Mouse (Mus musculus) heart, embryonic 11.5 days (tissue): Measurements from ENCODE around the gene Slc10a7. TPM values are rescaled to one million over a fixed set of nuclear protein-coding genes. Genes with fewer than 3 reads are reported as not detected.

Experiments used
- ATAC-seq: fragments of 200-750 bp; cut with Nextera tagmentation; replicated peaks from 2 replicates; pipeline ENCODE4 v1.8.0; 2017; ENCODE audit warnings: moderate library complexity; ENCODE audit not compliant: insufficient number of reproducible peaks, low FRiP score, low TSS enrichment
- H3K27ac ChIP-seq: fragments of 300-500 bp; sonication (generic); 2 replicates; pipeline ENCODE4 v1.5.1; 2014; ENCODE audit warnings: mild to moderate bottlenecking, low read depth, low read length
- H3K27me3 ChIP-seq: fragments of 300-500 bp; sonication (generic); 2 replicates; pipeline ENCODE4 v1.6.1; 2014; ENCODE audit warnings: mild to moderate bottlenecking, low read length, mixed read lengths; ENCODE audit not compliant: control insufficient read depth, insufficient read depth
- H3K36me3 ChIP-seq: fragments of 300-500 bp; sonication (generic); 2 replicates; pipeline ENCODE4 v1.6.1; 2014; ENCODE audit warnings: mild to moderate bottlenecking, low read length, moderate library complexity, mixed read lengths; ENCODE audit not compliant: control insufficient read depth, insufficient read depth
- H3K4me1 ChIP-seq: fragments of 300-500 bp; sonication (generic); 2 replicates; pipeline ENCODE4 v1.6.1; 2014; ENCODE audit warnings: low read length; ENCODE audit not compliant: control insufficient read depth, insufficient read depth
- H3K4me2 ChIP-seq: fragments of 300-500 bp; sonication (generic); 2 replicates; pipeline ENCODE4 v1.6.1; 2014; ENCODE audit warnings: mild to moderate bottlenecking, moderate library complexity
- H3K4me3 ChIP-seq: fragments of 300-500 bp; sonication (generic); 2 replicates; pipeline ENCODE4 v1.5.1; 2014; ENCODE audit warnings: low read depth, low read length
- H3K9ac ChIP-seq: fragments of 300-500 bp; sonication (generic); 2 replicates; pipeline ENCODE4 v1.6.1; 2014; ENCODE audit warnings: mild to moderate bottlenecking, low read depth, low read length, moderate library complexity
- H3K9me3 ChIP-seq: fragments of 300-500 bp; sonication (generic); replicated peaks from 2 replicates; pipeline ENCODE4 v1.6.1; 2016; ENCODE audit warnings: low read length; ENCODE audit not compliant: control insufficient read depth
- WGBS: fragments of 180-500 bp; shearing (Covaris S2); extraction: QIAGEN DNeasy Blood & Tissue Kit; methylation state at CpG from one replicate; pipeline ENCODE4 v1.1.7; 2014; ENCODE audit not compliant: insufficient replicate concordance; 5-methylcytosine and 5-hydroxymethylcytosine counted together
- polyA plus RNA-seq: library from polyadenylated mRNA; unstranded; fragments of >200 nt; fragmentation: Nextera tagmentation; extraction: Ambion mirVana; gene quantifications from 2 replicates; pipeline ENCODE4 v1.2.1, GENCODE M21; 2014

The Slc10a7 gene
- polyA plus RNA-seq, 1 experiment from 2014 or later = 8.9 TPM

DNA sequence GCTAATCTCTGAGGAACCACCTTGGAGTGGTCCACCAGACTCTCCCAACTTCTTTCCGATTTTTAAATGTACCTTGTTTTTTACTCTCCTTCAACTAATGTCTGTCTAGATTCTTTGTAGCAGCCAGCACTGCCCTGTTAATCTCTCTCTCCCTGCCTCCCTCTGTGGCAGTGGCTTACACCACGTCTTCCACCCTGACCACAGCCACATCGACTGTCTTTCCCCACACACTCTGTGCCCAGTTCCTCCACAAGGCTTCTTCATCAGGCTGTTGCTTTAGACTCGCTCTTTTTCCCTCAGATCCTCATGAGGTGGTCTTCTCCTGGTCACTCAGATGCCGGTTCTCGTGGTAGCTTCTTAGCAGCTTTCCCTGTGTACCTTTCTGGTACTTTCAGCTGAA is 101.9 kb downstream of the Slc10a7 start:
- Histone ChIP-seq H3K4me3 (no peak overlapping the region), H3K9ac (no peak overlapping the region), H3K27ac (no peak overlapping the region), H3K27me3 (no peaks in the 10 kb centered on the region), H3K36me3 (no peaks in the 10 kb centered on the region; the same call in 1 of the 2 replicates), H3K4me2 (no peak overlapping the region), H3K4me1 (no peaks in the 10 kb centered on the region), H3K9me3 (no peaks in the 10 kb centered on the region; the same call in 1 of the 2 replicates)
- no peak for ATAC-seq
- WGBS = 87% methylated on average over 6 of the region's 6 CpGs

DNA sequence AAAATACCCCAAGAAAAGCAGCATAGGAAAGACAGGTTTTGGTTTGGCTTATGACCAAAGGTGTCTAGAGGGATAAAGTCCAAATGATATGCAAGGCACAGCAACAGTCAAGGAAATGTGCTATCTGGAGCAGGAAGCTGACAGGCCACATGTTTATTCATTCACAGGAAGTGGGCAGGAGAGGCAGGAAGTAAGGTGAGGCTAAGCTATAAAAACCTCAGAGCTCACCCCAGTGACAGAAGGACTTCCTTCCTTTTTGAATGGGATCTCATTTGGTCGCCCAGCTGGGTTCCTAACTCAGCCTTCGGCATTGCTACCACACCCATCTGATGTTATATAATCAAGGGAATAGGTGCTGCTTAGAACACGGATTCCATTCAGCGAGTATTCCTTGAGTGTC is 113.2 kb downstream of the Slc10a7 start:
- no peaks in the 10 kb centered on the region for H3K9me3 ChIP-seq
- 68% methylated on average over 4 of the region's 4 CpGs for WGBS
- no peak overlapping the region for H3K4me3 ChIP-seq
- no peak overlapping the region for H3K4me2 ChIP-seq
- no peak overlapping the region for H3K9ac ChIP-seq
- no peak for ATAC-seq
- H3K27me3 ChIP-seq = no peaks in the 10 kb centered on the region
- H3K27ac ChIP-seq = no peak overlapping the region
- no peaks in the 10 kb centered on the region for H3K36me3 ChIP-seq
- H3K4me1 ChIP-seq = peaks cover 6% of the 10 kb centered on the region

DNA sequence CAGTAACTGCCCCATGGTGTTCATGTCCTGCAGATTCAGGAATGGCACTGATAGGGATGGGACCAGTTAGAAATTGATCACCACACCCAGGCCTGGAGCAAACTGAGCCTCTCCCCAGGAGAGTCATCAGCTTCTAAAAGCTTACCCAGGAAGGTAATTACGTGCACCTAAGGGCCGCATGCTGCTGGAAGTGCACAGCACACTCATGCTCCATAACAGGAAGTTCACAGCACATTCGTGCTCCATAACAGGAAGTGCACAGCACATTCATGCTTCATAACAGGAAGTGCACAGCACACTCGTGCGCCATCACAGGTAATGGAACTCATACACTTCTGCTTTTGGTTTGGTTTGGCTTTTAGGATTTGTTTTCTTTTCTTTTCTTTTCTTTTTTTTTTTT is 114.8 kb downstream of the Slc10a7 start:
- no peaks in the 10 kb centered on the region for H3K36me3 ChIP-seq
- ATAC-seq = no peak
- no peaks in the 10 kb centered on the region for H3K27me3 ChIP-seq
- H3K4me2 ChIP-seq = no peak overlapping the region
- no peak overlapping the region for H3K9ac ChIP-seq
- no peak overlapping the region for H3K4me3 ChIP-seq
- peaks cover 6% of the 10 kb centered on the region for H3K4me1 ChIP-seq
- no peak overlapping the region for H3K27ac ChIP-seq
- no peaks in the 10 kb centered on the region for H3K9me3 ChIP-seq
- 74% methylated on average over 5 of the region's 5 CpGs for WGBS

DNA sequence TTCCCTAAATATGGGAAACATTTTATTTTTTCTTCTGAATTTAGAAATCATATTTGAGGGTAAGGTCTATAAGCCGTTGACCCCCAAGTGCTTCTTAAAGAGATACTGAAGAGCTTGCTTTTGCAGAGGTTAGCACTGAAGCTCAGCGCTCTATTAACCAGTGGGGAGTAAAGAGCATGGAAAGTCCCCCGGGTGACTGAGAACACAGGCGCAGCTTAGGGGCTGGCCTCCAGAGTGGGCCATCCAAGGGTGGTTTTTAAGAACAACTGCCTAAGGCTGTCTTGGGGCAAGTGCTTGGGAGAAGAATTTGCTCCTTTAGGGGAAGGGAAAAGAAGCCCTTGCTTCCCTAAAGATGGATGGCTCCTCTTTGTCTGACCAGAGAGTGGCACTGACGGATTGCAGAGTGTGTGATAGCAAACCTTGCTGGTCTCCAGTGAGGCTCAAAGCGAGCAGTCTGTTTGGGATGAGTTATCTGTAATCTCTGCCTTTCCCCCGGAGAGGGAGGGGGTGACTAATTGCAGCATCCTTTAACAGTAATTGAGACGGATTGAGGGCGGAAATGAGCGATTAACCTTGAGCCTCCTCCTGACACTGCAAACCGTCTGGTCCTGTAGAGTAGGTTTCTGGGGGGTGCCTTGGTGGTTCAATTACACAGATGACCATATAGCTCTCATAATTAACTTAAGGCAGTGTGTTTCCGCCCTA is 115.7 kb downstream of the Slc10a7 start:
- Histone ChIP-seq H3K36me3 (no peaks in the 10 kb centered on the region), H3K4me3 (no peak overlapping the region), H3K4me2 (no peak overlapping the region), H3K4me1 (peaks cover 5% of the 10 kb centered on the region), H3K9ac (no peak overlapping the region), H3K27ac (no peak overlapping the region), H3K9me3 (no peaks in the 10 kb centered on the region), H3K27me3 (no peaks in the 10 kb centered on the region)
- 28% methylated on average over 12 of the region's 12 CpGs for WGBS
- no peak; the same call in 1 of the 2 replicates for ATAC-seq

DNA sequence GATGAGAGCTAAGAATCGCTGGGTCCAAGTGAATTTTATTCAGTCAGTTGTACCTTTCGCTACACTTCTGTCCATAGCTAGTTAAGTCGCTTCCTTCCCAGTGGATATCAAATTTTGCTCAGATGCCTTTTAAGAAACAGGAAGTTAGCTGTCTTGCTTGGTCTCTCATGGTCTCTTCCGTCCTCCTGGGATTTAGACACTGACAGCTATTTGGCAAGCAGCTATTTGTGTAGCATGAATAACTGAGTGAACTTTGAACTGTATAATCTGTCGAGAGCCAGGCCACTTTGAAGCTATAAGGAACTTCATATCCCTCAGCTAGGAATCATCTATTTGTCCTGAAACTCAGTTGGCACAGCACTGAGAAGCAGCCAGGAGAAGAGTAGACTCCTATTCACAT is 117.5 kb downstream of the Slc10a7 start:
- H3K9me3 ChIP-seq = no peaks in the 10 kb centered on the region
- H3K27me3 ChIP-seq = no peaks in the 10 kb centered on the region
- no peaks in the 10 kb centered on the region for H3K36me3 ChIP-seq
- peaks cover 9% of the 10 kb centered on the region for H3K4me1 ChIP-seq
- no peak for ATAC-seq
- WGBS = 60% methylated on average over 5 of the region's 5 CpGs
- H3K9ac ChIP-seq = no peak overlapping the region
- H3K4me2 ChIP-seq = no peak overlapping the region
- H3K27ac ChIP-seq = no peak overlapping the region
- no peak overlapping the region for H3K4me3 ChIP-seq

DNA sequence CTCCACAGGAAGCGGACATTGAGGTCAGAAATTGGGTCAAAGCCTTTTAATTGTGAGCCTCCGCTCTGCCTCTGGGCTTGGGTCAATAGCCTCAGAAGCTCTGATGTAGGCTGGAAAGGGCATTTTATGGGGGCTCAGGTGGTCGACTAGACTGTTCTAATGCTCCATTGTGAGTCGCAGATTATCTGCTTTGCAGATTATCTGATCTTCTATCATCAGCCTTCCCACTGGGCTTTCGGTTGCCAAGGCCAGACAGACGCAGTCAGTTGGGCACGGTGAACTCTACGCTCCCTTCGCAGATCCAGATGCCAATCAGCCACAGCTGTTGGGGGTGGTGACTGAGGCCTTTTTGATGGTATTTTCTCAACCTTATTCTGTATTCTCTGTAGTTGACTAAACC is 118.6 kb downstream of the Slc10a7 start:
- H3K27ac ChIP-seq = no peak overlapping the region
- H3K36me3 ChIP-seq = no peaks in the 10 kb centered on the region
- peaks cover 9% of the 10 kb centered on the region for H3K4me1 ChIP-seq
- no peak for ATAC-seq
- no peak overlapping the region for H3K4me3 ChIP-seq
- H3K9ac ChIP-seq = no peak overlapping the region
- H3K27me3 ChIP-seq = no peaks in the 10 kb centered on the region
- H3K9me3 ChIP-seq = no peaks in the 10 kb centered on the region
- WGBS = 82% methylated on average over 9 of the region's 9 CpGs
- H3K4me2 ChIP-seq = no peak overlapping the region

DNA sequence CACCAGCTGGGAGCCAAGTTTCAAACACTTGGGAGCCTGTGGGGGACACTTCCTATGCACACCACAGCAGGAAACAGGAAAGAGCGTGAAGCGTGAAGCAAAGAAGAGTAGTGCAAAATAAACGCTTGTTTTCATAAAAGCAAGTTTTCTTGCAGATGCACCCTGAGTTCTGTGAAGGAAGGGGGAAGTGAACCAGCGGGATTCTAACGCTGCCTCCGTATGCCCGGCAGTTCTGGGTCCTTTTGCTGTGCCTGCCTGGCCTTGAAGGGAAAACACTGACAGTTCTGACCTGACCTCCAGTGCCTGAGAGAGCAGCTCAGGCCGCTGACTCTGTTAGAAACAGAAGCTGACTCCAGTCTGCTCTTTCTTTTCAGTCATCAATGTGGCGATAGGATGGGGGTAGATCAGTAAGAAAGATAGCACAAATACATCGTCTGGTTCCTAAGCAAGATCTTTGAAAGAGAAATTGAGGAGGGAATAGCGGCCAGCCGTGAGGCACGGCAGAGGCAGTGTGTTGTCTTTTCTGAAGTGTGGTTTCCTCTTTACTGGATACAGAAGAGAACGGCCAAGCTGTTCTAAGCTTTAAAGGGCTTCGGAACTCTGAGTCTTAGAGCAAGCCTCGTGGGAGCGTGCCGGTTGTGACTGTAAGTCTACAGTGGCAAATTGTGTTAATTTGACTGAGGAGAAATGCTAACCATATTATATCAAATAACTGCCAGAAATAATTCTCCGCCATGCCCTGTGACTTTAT is 121.4 kb downstream of the Slc10a7 start:
- H3K4me1 ChIP-seq = peaks cover 9% of the 10 kb centered on the region
- H3K27me3 ChIP-seq = no peaks in the 10 kb centered on the region
- 51% methylated on average over 19 of the region's 19 CpGs for WGBS
- H3K4me2 ChIP-seq = peak overlapping the region; percentile 19; the same call in 1 of the 2 replicates
- H3K36me3 ChIP-seq = no peaks in the 10 kb centered on the region
- ATAC-seq = no peak
- no peak overlapping the region for H3K9ac ChIP-seq
- H3K27ac ChIP-seq = no peak overlapping the region
- no peaks in the 10 kb centered on the region for H3K9me3 ChIP-seq
- no peak overlapping the region for H3K4me3 ChIP-seq

DNA sequence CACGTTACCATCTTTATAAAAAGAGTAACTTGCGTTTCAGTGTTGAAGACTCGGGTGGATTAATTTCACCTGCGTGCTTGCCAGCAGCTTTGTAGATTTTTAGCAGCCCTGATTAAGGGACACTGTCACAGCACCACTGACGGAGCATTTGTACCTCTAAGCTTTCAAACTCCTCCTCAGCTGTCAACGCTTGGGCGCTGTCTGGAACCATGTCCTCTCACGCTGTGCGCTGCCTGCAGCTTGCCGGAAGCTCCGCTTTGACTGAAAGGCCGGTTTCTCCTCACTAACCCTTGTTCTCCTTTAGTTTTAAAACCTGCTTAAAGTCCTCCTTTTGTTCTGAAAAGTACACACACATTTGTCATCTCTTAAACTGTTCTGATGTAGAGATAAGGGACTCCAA is 123.9 kb downstream of the Slc10a7 start:
- Histone ChIP-seq H3K9me3 (no peaks in the 10 kb centered on the region), H3K4me2 (peak overlapping the region; percentile 36)

More for the DNA sequence above, 123.9 kb downstream of the Slc10a7 start:
- peaks cover 6% of the 10 kb centered on the region for H3K4me1 ChIP-seq
- H3K36me3 ChIP-seq = no peaks in the 10 kb centered on the region
- H3K4me3 ChIP-seq = no peak overlapping the region
- H3K9ac ChIP-seq = no peak overlapping the region
- H3K27me3 ChIP-seq = no peaks in the 10 kb centered on the region
- ATAC-seq = no peak
- no peak overlapping the region for H3K27ac ChIP-seq
- WGBS = 21% methylated on average over 12 of the region's 12 CpGs
